Mouse (Mus musculus) liver, adult 2 months (tissue): Measurements from ENCODE around the gene Fads6. TPM values are rescaled to one million over a fixed set of nuclear protein-coding genes. Genes with fewer than 3 reads are reported as not detected.

ENCODE experiments used
- DNase-seq: peaks from one replicate; pipeline ENCODE4 v3.0.0-alpha.2; 2011; ENCODE audit warnings: low read depth, low spot score; ENCODE audit errors: extremely low read depth
- H3K27ac ChIP-seq: fragments of 200-500 bp; replicated peaks from 2 replicates; pipeline ENCODE4 v1.5.1; 2012; ENCODE audit warnings: low read depth, mild to moderate bottlenecking, control low read depth, inconsistent platforms, low read length; ENCODE audit not compliant: insufficient read depth
- H3K27me3 ChIP-seq: fragments of 200-500 bp; 2 replicates; pipeline ENCODE4 v1.6.1; 2012; ENCODE audit warnings: mild to moderate bottlenecking, moderate library complexity, low read length, inconsistent platforms; ENCODE audit not compliant: control insufficient read depth, insufficient read depth
- H3K36me3 ChIP-seq: fragments of 200-500 bp; 2 replicates; pipeline ENCODE4 v1.6.1; 2012; ENCODE audit warnings: low read length, inconsistent platforms; ENCODE audit not compliant: control insufficient read depth, insufficient read depth
- H3K4me1 ChIP-seq: fragments of 200-500 bp; 2 replicates; pipeline ENCODE4 v1.6.1; 2011; ENCODE audit warnings: low read length; ENCODE audit not compliant: control insufficient read depth, insufficient read depth
- H3K4me3 ChIP-seq: fragments of 200-500 bp; 2 replicates; pipeline ENCODE4 v1.5.1; 2011; ENCODE audit warnings: low read depth, mild to moderate bottlenecking, control low read depth, low read length, moderate library complexity; ENCODE audit not compliant: insufficient read depth
- H3K79me2 ChIP-seq: fragments of 200-500 bp; 2 replicates; pipeline ENCODE4 v1.6.1; 2012; ENCODE audit warnings: inconsistent platforms, mild to moderate bottlenecking, low read length, moderate library complexity; ENCODE audit not compliant: control insufficient read depth, insufficient read depth
- H3K9ac ChIP-seq: fragments of 200-500 bp; 2 replicates; pipeline ENCODE4 v1.6.1; 2012; ENCODE audit warnings: low read depth, mild to moderate bottlenecking, control low read depth, inconsistent platforms, low read length
- CTCF ChIP-seq: fragments of 200-500 bp; IDR thresholded peaks from 2 replicates; pipeline ENCODE4 v1.5.1; 2011; ENCODE audit warnings: low read depth, low read length, control low read depth
- POLR2A ChIP-seq: fragments of 200-500 bp; IDR thresholded peaks from 2 replicates; pipeline ENCODE4 v1.6.1; 2011; ENCODE audit warnings: low read length, control low read depth; ENCODE audit not compliant: insufficient read depth; ENCODE audit errors: extremely low read depth
- WGBS: fragments of 180-500 bp; shearing (Covaris S2); methylation state at CpG from one replicate; pipeline ENCODE4 v1.1.7; 2018; 5-methylcytosine and 5-hydroxymethylcytosine counted together
- polyA plus RNA-seq: library from polyadenylated mRNA; depleted of rRNA; stranded (reverse); fragments of >200 nt; gene quantifications from 2 replicates; pipeline ENCODE4 v1.2.3, GENCODE M21; 2012
- total RNA-seq: library from RNA; depleted of rRNA; stranded (reverse); fragments of >200 nt; gene quantifications from 2 replicates; pipeline ENCODE4 v1.2.3, GENCODE M21; 2014

Fads6 gene
- total and polyA plus RNA-seq, 2 experiments = 55.3 to 56.1 TPM

GRCm38 (mm10) chr11:115247240-115247639, 50.2 kb downstream of the Fads6 start:
- Histone ChIP-seq H3K27ac (no peak overlapping the region), H3K9ac (no peak overlapping the region), H3K36me3 (no peaks in the 10 kb centered on the region), H3K79me2 (no peaks in the 10 kb centered on the region), H3K27me3 (peaks cover 14% of the 10 kb centered on the region), H3K4me3 (no peak overlapping the region), H3K4me1 (peaks cover 20% of the 10 kb centered on the region)
- no peak for TF ChIP-seq POLR2A
- WGBS = 61% methylated on average over 3 of the region's 3 CpGs
- no peak for DNase-seq

- DNase-seq = no peak
- peaks cover 14% of the 10 kb centered on the region for H3K27me3 ChIP-seq
- H3K9ac ChIP-seq = no peak overlapping the region
- H3K4me1 ChIP-seq = peaks cover 20% of the 10 kb centered on the region
- no peaks in the 10 kb centered on the region for H3K36me3 ChIP-seq
- TF ChIP-seq POLR2A (no peak), CTCF (no peak)
- 79% methylated on average over 8 of the region's 8 CpGs for WGBS
- no peak overlapping the region for H3K4me3 ChIP-seq
- no peaks in the 10 kb centered on the region for H3K79me2 ChIP-seq
- no peak overlapping the region for H3K27ac ChIP-seq
Measured at GRCm38 (mm10) chr11:115246386-115246785, 51.1 kb downstream of the Fads6 start.

GRCm38 (mm10) chr11:115244840-115245239, 52.6 kb downstream of the Fads6 start:
- Histone ChIP-seq H3K36me3 (no peaks in the 10 kb centered on the region), H3K79me2 (no peaks in the 10 kb centered on the region), H3K4me1 (peaks cover 19% of the 10 kb centered on the region), H3K4me3 (no peak overlapping the region), H3K27ac (peak overlapping the region; percentile 81), H3K9ac (no peak overlapping the region), H3K27me3 (peaks cover 3% of the 10 kb centered on the region)
- TF ChIP-seq CTCF (no peak), POLR2A (no peak)
- DNase-seq = peak; percentile 91
- WGBS = 47% methylated on average over 8 of the region's 8 CpGs

GRCm38 (mm10) chr11:115243783-115244182, 53.7 kb downstream of the Fads6 start:
- H3K27me3 ChIP-seq = no peaks in the 10 kb centered on the region
- peak overlapping the region; percentile 33 for H3K9ac ChIP-seq
- H3K36me3 ChIP-seq = no peaks in the 10 kb centered on the region
- peaks cover 15% of the 10 kb centered on the region for H3K4me1 ChIP-seq
- 0 out of 2 replicates have a peak, but pooled peaks have one; percentile 10 for TF ChIP-seq CTCF
- no peak for TF ChIP-seq POLR2A
- H3K4me3 ChIP-seq = no peak overlapping the region
- peak; percentile 88 for DNase-seq
- WGBS = 37% methylated on average over 12 of the region's 12 CpGs
- H3K79me2 ChIP-seq = no peaks in the 10 kb centered on the region
- H3K27ac ChIP-seq = peak overlapping the region; percentile 81

GRCm38 (mm10) chr11:115242746-115243145, 54.7 kb downstream of the Fads6 start:
- no peaks in the 10 kb centered on the region for H3K36me3 ChIP-seq
- 96% methylated on average over 3 of the region's 3 CpGs for WGBS
- no peak for DNase-seq
- peaks cover 15% of the 10 kb centered on the region for H3K4me1 ChIP-seq
- no peaks in the 10 kb centered on the region for H3K27me3 ChIP-seq
- no peaks in the 10 kb centered on the region for H3K79me2 ChIP-seq
- TF ChIP-seq CTCF (no peak), POLR2A (no peak)
- H3K9ac ChIP-seq = no peak overlapping the region
- no peak overlapping the region for H3K4me3 ChIP-seq
- no peak overlapping the region for H3K27ac ChIP-seq

- no peaks in the 10 kb centered on the region for H3K79me2 ChIP-seq
- H3K36me3 ChIP-seq = no peaks in the 10 kb centered on the region
- WGBS = 56% methylated on average over 11 of the region's 11 CpGs
- H3K4me3 ChIP-seq = no peak overlapping the region
- peaks cover 15% of the 10 kb centered on the region for H3K4me1 ChIP-seq
- no peak for TF ChIP-seq CTCF
- TF ChIP-seq POLR2A = no peak
- peak; percentile 51 for DNase-seq
- no peak overlapping the region for H3K27ac ChIP-seq
- no peaks in the 10 kb centered on the region for H3K27me3 ChIP-seq
- H3K9ac ChIP-seq = no peak overlapping the region
Measured at GRCm38 (mm10) chr11:115241402-115241801, 56.1 kb downstream of the Fads6 start.
